Mouse (Mus musculus): ENCODE measurements around the gene Hps4.
"Not testable (repeated sequence)": the region's sequence is repeated elsewhere in the genome, so short reads cannot be mapped to it uniquely, and the experiment has no call there.

Hps4 gene

DNA sequence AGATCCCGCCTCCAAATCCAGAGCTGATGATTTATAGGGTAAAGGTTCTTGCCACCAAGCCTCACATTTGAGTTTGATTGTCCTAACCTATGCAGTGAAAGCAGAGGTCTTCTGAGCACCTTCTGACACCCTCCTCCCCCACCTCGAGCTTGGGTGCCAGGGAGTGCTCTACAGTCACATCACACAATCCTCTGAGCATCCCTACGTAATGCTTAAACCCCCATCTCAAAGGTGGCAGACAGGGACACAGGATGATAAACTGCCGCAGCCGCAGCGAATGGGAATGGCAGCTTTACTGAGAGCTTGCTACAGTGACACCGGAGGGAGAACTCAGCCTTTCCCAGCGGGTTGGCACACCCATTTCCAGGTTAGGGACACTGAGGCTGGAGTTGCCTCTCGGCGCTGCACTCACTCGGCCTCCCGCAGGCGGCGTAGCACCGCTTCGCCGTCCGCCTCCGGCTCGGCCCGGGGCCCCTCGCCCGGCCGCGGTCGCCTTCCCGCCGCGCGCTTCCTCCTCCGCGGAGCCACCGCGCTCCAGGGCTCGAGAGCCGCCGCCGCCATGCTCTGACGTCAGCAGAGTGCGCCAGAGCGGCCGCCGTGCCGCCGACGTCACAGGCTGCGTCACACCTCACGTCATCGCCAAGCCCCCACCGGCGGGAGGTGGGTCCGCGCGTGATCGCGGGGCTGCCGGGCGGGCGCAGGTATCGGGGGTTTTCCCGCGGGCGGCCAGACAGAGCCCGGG, at the start of gene Hps4, which contains the start of gene Srrd:
Gene Hps4 (plus strand): TSS at position 621 of the 742 bp plus-strand sequence.
Gene Srrd (minus strand): TSS at position 578 of the 742 bp plus-strand sequence.
- peak; percentile 74 to 76 for DNase-seq (ENCODE audit: low spot score in 2 of 2)

DNA sequence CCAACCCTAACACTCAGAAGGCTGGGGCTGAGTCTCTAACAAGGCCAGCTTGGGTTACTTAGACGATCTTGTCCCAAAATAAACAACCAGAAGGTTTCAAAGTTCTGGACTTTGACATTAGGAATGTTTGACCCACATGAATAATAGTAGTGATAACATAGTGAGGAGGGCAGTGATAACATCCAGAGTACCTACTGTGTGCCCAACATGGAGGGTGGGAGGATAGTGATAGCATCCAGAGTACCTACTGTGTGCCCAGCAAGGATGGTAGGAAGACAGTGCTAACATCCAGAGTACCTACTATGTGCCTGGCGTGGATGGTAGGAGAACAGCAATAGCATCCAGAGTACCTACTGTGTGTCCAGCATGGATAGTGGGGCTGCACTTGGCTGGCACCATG, 49.1 kb upstream of the Hps4 start:
- DNase-seq (ENCODE audit: low spot score in 2 of 2), result no peak

DNA sequence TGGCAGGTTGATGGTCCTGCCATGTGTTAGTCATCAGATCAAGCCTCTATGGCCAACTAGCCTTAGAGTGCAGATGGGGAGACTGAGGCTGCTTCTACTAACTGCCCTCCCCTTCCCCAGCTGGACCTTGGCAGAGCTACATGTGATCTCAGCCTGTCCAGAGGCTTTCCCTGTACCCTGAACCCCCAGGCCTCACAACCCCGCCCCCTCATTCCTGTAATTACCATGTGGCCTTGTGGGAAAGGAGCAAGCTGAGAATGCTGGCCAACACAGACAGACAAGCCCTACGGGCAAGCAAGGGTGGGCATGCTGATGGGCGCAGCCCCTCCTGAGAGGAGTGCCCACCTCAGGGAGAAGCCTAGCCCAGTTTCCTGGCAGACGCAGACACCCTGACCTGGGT, 48.2 kb upstream of the Hps4 start:
- no peak for DNase-seq (ENCODE audit: low spot score in 2 of 2)

DNA sequence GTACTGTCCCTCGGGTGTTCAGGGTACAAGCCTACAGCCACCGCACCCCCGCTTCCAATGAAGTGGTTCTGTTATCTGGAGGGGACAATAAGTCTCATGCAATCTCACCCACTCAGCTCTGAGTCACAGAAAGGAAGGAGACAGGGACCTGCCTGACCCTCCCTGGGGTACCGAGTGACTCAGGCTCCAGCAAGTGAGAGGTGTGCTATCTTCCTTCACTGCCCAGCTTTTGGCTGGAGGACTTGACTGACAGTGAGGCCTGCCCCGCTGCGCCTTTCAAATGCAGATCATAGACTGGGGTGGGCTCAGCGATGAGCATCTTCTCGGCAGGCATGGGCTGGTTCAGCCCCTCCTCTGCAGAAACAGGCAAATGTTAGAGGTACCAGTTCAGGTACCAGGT, 47.7 kb upstream of the Hps4 start:
- DNase-seq (ENCODE audit: low spot score in 2 of 2), result no peak

DNA sequence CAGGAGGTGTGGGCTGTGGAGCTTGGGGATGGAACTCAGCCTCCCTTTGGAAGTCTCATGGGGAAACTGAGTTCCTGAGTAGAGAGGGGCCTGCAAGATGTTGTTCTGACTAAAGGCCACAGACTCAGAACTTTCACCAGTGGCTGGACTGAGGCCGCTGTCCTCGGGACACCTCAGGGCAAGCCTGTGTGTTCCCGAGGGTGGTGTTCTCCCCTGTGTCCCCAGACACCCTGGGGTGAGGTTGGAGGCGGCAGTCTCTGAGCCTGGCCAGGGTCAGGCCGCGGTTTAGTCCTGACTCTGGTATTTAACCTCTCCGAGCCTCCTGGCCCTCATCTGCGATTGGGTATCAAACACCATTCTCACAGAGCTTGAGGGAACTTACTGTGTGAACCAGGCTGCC, 47.3 kb upstream of the Hps4 start:
- no peak for DNase-seq (ENCODE audit: low spot score in 2 of 2)

DNA sequence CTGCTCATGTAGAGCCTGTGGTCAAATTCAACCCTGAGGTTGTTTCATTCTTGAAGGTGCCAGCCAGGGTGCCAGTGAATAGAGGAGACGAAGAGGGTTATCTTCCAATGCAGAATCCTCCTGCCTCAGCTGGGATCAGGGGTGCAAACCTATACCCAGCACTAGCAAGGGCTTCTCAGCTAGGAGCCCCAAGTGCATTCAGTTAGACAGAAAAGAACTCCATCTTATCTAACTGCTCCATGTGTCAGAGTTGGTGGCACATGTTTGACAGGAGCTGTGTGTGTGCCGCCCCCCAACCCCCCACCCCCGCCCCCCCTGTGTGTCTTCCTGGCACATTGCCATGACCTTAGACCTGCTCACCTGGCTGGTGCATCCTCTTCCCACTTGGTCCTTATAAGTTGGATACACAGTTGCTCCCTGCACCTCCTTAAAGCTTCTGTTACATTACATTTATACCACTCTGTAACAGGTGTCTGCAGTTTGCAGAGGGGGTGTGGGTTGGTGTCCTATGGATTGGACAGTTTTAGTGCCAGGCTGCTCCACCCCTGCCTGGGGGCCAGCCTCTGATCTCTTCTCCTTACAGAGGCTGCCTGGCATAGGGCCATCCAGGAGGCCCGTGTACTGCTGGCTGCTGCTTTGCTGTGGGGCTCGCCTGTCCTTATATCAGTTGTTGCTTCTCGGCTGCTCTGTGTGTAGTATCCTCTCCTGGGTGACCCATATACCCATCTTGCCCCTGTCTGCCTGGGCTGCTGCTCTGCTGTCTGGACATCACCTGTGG, 46.3 kb upstream of the Hps4 start:
- DNase-seq (ENCODE audit: low spot score in 2 of 2), result no peak

DNA sequence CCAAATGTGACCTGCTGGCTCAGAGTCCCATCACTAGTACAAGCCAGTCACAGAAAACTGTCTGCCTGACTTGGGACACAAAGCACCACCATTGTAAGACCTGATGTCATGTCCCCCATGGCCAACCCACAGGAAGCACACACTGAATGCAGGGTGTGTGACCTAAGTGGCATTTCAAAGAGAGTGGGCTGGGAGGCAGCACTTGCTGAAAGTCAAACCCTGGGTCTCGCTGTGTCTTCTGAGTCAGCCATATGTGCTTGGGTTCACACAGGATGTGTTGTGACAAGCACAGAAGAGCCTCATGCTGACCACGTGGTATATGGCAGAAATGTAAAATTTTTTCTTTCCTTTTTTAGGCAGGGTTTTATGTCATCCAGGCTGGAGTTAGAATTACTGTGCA, 45.6 kb upstream of the Hps4 start:
- DNase-seq (ENCODE audit: low spot score in 2 of 2), result peak; percentile 41 to 49

DNA sequence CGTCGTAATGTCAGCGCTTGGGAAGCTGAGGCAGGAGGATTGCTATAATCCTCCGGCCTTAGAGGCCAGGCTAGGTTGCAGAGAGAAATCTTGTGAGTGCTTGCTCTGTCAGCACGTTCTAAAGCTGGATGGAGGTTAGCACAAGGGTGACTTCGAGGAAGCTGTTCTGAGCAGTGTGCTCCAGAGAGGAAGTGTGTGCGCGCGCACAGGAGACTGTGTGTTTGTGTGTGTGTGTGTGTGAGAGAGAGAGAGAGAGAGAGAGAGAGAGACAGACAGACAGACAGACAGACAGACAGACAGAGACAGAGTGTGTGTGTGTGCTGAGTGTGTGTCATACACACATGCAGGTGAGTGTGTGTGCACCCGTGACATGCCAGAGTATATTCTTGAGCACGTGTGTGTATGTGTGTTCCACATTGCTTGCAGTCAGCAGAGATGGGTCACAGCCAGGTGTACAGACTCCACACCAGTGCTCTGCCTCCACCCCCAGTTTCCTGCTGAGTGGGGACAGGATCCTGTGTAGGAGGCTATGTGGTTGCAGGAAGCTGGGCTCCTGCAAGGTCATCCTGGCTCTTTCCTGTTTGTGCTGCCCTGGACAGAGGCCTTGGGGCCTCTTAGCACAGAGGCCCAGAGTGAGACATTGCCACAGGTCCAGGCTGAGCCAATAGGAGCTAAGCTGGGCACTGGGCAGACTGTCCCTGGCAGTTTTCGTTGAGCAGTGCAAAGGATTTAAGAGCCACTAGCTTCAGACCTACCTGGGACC, 44.5 kb upstream of the Hps4 start:
- peak in 1 of 2 experiments; percentile 41 for DNase-seq (ENCODE audit: low spot score in 2 of 2)

DNA sequence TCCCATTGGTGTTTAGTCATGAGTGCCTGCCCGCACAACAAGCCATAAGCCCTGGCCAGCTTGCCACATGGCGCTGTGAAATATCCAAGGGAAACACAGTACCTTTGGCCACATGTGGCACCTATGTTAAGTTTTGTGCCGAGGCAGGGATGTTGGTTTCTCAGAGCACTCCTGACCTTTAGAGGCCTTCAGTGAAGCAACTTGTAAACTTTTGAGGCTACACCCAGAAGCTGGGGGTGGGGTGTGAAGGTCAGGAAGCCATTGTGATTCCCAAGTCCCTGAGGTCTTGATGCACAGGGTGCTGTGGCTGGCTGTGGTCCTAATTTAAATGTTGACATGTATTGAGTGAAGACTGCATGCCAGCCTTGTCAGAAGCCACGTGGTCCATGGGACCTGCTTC, 43.5 kb upstream of the Hps4 start:
- DNase-seq (ENCODE audit: low spot score in 2 of 2), result no peak

DNA sequence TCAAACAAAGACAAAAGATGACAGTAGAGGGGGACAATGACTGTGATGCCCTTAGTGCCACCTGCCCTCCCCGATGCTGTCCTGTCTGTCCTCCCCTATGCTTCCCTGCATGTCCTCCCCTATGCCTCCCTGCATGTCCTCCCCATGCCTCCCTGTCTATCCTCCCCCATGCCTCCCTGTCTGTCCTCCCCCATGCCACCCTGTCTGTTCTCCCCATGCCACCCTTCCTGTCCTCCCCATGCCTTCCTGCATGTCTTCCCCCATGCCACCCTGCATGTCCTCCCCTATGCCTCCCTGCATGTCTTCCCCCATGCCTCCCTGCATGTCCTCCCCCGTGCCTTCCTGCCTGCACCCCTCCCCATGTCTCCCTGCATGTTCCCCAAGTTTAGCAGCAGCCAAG, 42.8 kb upstream of the Hps4 start:
- DNase-seq (ENCODE audit: low spot score in 2 of 2), result no peak

DNA sequence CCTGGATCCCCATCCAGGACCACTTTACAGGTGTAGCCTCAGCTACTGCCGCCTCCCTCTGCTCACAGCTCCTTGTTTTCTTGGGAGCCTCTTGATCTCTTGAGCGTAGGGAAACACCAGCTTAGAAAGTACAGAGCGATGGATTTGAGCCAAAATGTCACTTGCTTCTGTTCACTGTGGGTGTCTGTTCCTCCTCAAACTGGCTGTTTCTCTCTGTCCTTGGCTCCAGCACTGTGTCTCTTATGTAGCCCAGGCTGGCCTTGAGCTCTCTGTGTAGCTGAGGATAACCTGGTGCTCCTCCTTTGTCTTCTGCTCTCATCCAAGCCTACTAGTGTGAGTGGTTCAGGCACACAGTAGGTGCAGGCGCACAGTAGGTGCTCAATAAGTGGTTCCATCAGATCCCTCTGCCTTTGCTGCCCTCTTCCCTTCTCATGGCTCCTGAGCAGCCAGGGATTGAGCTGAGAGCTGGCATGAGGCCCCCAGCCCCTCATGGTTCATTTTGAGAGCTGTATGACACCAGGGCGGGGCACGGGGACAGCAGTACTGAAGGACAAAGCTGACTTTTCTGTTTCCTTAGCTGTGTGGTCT, 42.1 kb upstream of the Hps4 start:
- no peak for DNase-seq (ENCODE audit: low spot score in 2 of 2)

DNA sequence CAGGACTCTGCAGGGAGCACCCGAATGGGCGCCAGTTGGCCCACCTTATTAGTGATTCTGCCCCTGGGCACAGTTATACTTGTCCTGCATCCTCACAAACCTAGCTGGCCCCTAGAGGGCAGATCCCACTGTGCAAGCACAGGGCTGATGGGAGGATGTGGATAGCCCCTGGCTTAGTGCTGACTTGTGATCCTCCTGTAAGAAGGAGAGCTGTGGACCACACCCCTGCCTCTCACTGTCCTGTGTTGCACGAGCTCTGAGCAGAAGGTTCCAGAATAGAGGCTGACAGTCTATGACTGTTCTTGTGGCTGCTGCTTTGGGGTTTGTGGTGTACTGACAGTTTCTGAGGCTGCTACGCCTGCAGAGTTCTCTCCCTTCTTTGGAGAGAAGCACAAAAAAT, 41.2 kb upstream of the Hps4 start:
- no peak for DNase-seq (ENCODE audit: low spot score in 2 of 2)

DNA sequence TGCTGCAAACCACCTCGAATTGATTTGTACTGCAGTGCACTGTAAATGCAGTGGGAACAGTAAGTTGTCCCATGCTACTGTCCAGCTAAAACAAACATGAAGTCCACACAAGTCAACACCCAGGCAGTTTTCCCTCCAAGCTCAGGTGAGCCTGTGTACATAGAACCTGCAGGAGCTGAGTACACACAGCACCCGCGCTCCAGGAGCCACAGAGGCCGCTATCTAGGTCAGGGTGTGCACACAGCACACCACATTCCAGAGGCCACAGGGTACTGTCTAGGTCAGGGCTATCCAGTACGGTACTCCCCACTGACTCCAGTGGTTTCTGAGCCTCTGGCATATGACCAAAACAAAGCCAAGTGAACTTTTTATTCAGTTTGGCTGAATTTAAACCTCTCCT, 40.6 kb upstream of the Hps4 start:
- no peak for DNase-seq (ENCODE audit: low spot score in 2 of 2)

DNA sequence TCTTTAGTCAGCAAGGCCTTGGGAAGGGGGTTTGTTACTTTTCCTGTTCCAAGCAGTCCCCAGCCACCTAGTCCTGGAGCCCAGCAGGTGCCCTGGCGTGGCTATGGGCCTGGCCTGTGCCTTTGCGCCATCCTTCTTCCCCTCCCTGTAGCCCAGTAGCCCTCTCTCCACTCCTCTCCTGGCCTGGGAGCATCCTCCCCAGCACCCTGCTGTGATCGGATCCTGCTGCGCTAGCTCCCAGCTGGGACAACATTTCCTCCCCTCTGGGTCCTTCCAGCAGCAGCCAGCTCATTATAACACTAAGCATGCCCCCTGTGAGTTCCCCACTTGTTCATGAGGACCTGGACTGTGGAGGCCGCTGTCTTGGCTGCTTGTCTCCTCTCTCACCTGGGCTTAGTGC, 37.0 kb upstream of the Hps4 start:
- DNase-seq (ENCODE audit: low spot score in 2 of 2), result no peak

DNA sequence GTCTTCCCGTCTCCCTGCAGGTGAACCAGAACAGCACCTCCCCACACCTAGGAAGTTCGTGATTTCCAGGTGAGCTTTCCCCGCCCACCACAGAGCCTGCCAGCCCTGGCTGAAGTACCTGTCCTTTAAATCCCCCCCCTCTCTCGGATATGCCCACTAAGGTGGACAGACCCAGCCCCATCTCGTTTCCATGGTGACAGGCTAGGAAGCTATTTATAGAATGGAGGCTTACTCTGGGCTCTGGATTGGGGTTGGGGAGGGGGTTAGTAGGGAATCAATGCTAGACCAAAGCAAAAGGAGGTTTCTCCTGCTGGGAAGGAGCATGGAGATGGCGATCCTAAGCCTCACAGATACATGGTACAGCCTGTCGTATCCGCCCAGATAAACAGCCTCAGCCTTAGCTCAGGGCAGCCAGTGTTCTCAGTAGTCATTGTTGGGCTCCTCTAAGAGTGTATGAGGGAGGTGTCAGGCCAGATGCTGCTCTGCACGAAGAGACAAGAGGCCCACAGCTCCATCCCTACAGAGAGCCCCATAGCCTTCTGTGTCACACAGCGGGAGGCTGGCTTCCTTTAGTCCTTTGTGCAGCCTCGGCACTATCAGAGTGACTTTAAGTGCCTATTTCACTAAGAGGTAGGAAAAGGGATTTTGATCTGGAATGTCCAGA, 29.5 kb upstream of the Hps4 start:
- no peak for DNase-seq (ENCODE audit: low spot score in 2 of 2)

DNA sequence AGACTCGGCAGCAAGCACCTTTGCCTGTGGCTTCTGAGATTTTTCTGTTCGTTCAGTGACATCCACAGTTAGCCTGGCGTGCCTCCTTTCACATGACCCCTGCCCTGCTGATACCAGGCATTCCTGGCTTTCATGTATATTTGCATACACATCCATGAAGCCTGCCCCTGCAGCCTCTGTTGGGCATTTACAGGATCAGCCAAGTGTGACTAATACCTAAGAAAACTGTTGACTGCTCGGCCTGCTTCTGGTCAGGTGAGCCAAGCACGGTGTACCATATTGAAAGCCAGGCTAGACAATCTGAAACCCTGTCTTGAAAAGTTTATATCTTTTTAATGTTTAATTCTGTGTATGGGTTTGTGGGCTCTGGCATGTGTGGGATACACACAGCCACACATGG, 26.4 kb upstream of the Hps4 start:
- no peak for DNase-seq (ENCODE audit: low spot score in 2 of 2)

DNA sequence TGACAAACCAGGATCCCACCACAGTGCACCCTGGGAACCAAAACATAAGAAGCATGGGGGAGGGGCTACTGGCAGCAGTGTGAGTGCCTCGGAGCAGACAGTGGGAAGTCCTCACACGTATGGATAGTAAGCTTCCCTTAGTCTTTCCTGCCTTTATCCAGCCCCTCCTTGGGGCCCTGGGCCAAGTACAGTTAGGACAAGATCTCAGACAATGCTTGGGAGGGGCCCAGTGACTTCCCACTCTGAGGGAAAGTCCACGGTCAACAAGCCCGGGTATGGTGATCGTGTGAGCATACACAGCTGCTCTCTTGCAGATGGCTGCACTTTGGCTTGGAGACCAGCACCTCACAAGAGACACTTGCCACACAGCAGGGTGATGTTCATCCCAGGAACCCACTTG, 25.6 kb upstream of the Hps4 start:
- DNase-seq (ENCODE audit: low spot score in 2 of 2), result no peak

DNA sequence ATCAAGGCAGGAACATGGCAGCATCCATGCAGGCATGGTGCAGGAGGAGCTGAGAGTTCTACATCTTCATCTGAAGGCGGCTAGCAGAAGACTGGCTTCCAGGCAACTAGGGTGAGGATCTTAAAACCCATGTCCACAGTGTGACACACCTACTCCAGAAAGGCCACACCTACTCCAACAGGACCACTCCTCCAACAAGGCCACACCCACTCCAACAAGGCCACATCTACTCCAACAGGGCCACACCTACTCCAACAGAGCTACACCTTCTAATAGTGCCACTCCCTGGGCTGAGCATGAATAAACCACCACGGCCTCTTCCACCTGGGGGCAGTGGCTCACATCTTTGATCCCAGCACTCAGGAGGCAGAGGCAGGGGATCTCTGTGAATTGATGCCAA, 23.5 kb upstream of the Hps4 start:
- DNase-seq (ENCODE audit: low spot score in 2 of 2), result not testable (repeated sequence)

DNA sequence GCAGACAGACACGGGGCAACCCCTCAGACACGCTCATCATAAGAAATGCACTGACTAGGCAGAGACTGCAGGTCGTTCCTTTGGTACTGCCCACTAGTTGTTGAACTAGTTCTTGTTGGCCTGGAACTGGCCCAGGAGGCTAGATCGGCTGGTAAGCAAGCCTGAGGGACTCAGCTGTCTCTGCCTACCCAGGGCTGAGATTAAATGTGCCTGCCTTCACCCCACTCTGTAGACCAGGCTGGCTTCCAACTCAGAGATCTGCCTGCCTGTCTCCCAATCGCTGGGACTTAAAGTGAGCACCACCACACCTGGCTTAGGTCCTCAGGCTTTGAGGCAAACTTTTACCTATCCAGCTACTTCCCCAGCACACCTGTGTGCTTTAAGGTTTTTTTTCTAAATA, 22.5 kb upstream of the Hps4 start:
- DNase-seq (ENCODE audit: low spot score in 2 of 2), result no peak

DNA sequence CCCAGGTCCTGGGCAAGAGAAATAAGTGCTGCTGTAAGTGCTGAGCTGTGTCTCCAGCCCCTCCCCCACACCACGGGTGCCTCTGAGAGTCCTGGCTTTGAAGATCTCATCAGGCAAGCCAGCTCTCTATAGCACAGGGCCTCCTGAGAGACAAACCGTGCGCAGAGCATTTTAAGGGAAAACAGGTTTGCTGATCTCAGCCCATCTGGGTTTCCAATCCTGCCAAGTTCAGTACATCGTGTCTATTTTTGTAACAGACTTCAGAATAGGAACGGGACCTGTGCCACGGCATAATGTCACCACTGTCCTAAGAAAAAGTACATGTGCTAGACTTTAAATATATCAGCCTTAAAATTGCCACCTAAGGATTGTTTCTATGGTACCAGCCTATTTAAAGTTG, 21.9 kb upstream of the Hps4 start:
- no peak for DNase-seq (ENCODE audit: low spot score in 2 of 2)

DNA sequence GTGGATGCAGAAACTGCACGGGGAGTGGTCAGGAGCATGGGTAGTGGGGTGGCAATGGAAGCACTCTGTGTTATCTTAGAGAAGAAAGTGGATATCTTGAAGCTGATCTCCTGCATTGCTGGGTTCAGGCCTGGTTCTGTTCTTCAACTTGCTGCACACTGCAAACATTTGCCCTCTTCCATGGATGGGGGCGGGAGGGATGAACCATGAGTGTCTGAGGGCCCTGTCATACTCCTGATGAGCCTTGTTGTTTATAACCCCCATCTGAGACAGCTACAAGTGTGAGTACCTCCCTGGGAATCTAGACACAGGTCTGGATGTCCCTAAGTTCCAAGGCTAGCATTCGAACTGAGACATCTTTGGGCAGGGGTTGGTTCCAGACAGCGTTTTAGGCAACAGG, 21.5 kb upstream of the Hps4 start:
- no peak for DNase-seq (ENCODE audit: low spot score in 2 of 2)

DNA sequence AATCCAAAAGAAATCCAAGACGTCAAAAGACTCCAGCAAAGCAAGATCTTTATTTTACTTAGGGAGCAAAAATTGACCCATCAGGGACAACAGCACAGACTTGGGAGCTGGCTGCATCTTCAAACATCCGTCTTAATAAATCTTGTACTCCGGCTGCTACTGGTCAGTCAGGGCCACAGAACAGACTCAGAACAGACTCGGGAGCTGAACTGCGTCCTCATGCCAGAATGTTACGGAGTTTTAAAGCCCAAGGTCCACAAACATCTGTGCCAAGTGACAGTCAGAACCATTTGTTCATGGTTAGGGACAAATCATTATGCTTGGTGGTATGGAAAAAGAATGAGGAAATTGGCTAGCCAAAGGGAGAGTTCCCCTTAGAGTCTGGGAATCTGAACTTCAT, 19.6 kb upstream of the Hps4 start:
- DNase-seq (ENCODE audit: low spot score in 2 of 2), result no peak
